Mouse (Mus musculus): ENCODE data around the gene Dock7.
A peak's percentile ranks its signal among the peaks of the same experiment; 100 is the strongest.

Gene Dock7

DNA sequence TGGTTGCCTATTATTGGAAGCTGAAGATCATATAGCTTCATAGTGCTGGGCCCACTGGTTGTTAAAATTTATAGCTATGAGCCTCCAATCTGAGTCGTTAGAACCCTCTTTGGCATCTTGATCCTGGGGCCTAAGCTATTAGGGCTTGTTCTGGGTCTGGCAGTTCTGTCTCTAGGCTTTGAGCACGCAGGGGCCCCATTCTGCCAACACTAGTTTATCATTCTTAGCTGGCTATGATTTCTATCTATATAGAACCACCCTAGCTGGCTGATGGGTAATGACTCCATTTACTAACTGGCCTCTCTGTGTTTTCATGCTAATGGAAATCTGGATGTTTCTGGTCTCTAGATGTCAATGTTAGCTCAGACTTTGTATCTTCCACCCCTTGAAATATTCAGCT is 203.0 kb downstream of the Dock7 start:
- no peak for DNase-seq (ENCODE audit: low read depth, low spot score)

DNA sequence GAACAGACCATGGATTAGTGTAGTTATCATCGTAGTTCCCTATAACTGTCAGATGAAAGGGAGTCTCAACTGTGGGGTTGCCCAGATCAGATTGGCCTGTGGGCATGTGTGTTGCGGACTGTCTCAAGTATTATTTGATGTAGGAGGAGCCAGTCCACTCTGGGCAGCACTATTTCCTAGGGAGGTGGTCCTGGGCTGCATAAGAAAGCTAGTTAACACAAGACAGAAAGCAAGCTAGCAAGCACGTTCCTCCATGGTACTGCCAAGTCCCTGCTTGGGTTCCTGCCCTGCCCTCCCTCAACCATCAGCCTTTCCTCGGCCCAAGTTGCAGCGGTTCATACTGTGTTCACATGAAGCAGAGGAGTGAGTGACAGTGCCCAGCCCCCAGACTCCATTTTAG is 210.5 kb downstream of the Dock7 start:
- no peak for DNase-seq (ENCODE audit: low read depth, low spot score)

DNA sequence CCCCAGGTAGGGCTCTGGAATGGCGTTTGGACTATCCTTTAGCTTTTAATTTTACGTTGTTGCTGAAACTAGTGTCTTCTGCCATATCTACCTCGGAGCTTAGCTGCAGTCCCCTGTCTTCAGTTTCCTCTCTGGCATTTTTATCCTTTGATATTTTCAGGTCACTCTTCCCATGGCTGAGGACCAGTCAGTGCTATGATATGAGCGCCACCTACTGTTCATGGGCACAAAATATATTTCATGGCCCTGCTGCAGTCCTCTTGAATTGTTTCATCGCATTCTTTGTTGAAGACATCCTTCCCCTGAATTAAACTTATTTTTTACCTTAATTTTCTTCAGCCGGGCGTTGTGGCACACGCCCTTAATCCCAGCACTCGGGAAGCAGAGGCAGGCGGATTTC is 233.6 kb downstream of the Dock7 start:
- peak; percentile 21 for DNase-seq (ENCODE audit: low read depth, low spot score)
